Mouse (Mus musculus) heart, adult 2 months (tissue): ENCODE measurements at regions not wholly inside any gene's neighbourhood (a gene's known extent, or its start where the extent isn't known, plus 50 kb on each side); places are given as distances from the start of the nearest gene placed in this dataset.

Experiments
- CTCF ChIP-seq: fragments of 200-600 bp; IDR thresholded peaks from 2 replicates; pipeline ENCODE4 v1.8.1; 2022; ENCODE audit warnings: antibody characterized with exemption, mild to moderate bottlenecking, moderate library complexity
- EP300 ChIP-seq: fragments of 200-500 bp; IDR thresholded peaks from 2 replicates; pipeline ENCODE4 v1.6.1; 2011; ENCODE audit warnings: low read depth, low read length, control low read depth; ENCODE audit not compliant: insufficient read depth
- POLR2A ChIP-seq: fragments of 200-500 bp; IDR thresholded peaks from 2 replicates; pipeline ENCODE4 v1.6.1; 2011; ENCODE audit warnings: mild to moderate bottlenecking, low read depth, low read length, control low read depth; ENCODE audit not compliant: insufficient read depth

DNA sequence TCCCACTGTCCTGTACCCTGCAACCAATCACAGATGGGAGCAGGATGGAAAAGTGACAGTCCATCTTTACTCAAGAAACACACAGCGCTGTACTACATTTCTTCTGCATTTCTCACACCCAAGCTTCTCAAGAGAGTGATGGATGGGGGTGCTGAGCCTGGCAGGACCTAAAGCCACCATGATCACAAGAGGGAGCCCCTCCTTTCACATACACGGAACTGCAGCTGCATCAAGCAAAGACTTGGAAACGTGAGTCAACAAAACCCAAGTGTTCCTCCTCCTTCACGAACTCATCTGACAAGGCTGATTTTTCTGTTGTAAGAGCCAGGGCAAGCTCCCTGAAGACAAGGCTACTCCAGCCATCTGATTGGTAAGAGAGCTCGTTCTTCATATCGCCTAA, 120.5 kb downstream of the 3110018I06Rik start:
- TF ChIP-seq CTCF, result no peak
- TF ChIP-seq POLR2A, result no peak
- no peak for TF ChIP-seq EP300
